Mouse (Mus musculus): ENCODE data around the gene Lsm10. TPM values are rescaled to one million over a fixed set of nuclear protein-coding genes. Genes with fewer than 3 reads are reported as not detected.
A peak's percentile ranks its signal among the peaks of the same experiment; 100 is the strongest.

Gene Lsm10
- polyA plus RNA-seq, 1 experiment from 2014 or later: 45.7 TPM

- Histone ChIP-seq H3K4me1 (ENCODE audit: control insufficient read depth, insufficient read depth, low read length) (peaks cover 16% of the 10 kb centered on the region), H3K27ac (ENCODE audit: low read depth, low read length) (no peak within 1 kb of the TSS), H3K27me3 (ENCODE audit: control insufficient read depth, insufficient read depth, low read length) (peaks cover 34% of the 10 kb centered on the region), H3K4me3 (ENCODE audit: low read depth, low read length) (peak within 1 kb of the TSS; percentile 39), H3K4me2 (peak within 1 kb of the TSS; percentile 57), H3K9me3 (ENCODE audit: control insufficient read depth, low read length) (no peaks in the 10 kb centered on the region), H3K36me3 (ENCODE audit: control insufficient read depth, insufficient read depth, low read length) (no peaks in the 10 kb centered on the region), H3K9ac (ENCODE audit: low read length) (peak within 1 kb of the TSS; percentile 33)
- 2% methylated on average over 23 of the region's 24 CpGs for WGBS
- peak; percentile 27; the same call in 1 of the 2 replicates for ATAC-seq (ENCODE audit: low FRiP score)
- DNase-seq (ENCODE audit: low spot score, missing footprints): peak; percentile 93
Observed at GRCm38 (mm10) chr4:126147533-126148160, 51.2 kb downstream of the Lsm10 start, which contains the start of gene Eva1b. Gene Eva1b, plus strand, starts transcription at chr4:126147744.

Other genes starting within 250 kb of the Lsm10 start
- gene Csf3r, start 72.1 kb upstream of the Lsm10 start, polyA plus RNA-seq (2014; fragmentation: Nextera tagmentation; extraction: Ambion mirVana): 0.26 and 0.59 TPM in 2 replicates
- gene Mrps15, start 49.7 kb upstream of the Lsm10 start, polyA plus RNA-seq (2014; fragmentation: Nextera tagmentation; extraction: Ambion mirVana): 140 and 155 TPM in 2 replicates
- 22.5 and 25.9 TPM in 2 replicates for gene Oscp1, start 38.1 kb upstream of the Lsm10 start, polyA plus RNA-seq (2014; fragmentation: Nextera tagmentation; extraction: Ambion mirVana)
- 20.8 and 25.4 TPM in 2 replicates for gene Stk40, start 7.3 kb downstream of the Lsm10 start, polyA plus RNA-seq (2014; fragmentation: Nextera tagmentation; extraction: Ambion mirVana)
- gene Eva1b, start 51.1 kb downstream of the Lsm10 start, polyA plus RNA-seq (2014; fragmentation: Nextera tagmentation; extraction: Ambion mirVana): 22.4 and 24.8 TPM in 2 replicates
- 1.4 TPM in 2 replicates for gene Sh3d21, start 66.9 kb downstream of the Lsm10 start, polyA plus RNA-seq (2014; fragmentation: Nextera tagmentation; extraction: Ambion mirVana)
- 192 and 219 TPM in 2 replicates for gene Thrap3, start 106.1 kb downstream of the Lsm10 start, polyA plus RNA-seq (2014; fragmentation: Nextera tagmentation; extraction: Ambion mirVana)
- 61.8 and 68.7 TPM in 2 replicates for gene Map7d1, start 159.7 kb downstream of the Lsm10 start, polyA plus RNA-seq (2014; fragmentation: Nextera tagmentation; extraction: Ambion mirVana)
- gene Trappc3, start 165.7 kb downstream of the Lsm10 start, polyA plus RNA-seq (2014; fragmentation: Nextera tagmentation; extraction: Ambion mirVana): 37.1 and 38.9 TPM in 2 replicates
- 9.1 and 9.5 TPM in 2 replicates for gene Col8a2, start 190.2 kb downstream of the Lsm10 start, polyA plus RNA-seq (2014; fragmentation: Nextera tagmentation; extraction: Ambion mirVana)
- 36.4 and 45.0 TPM in 2 replicates for gene Adprhl2, start 225.1 kb downstream of the Lsm10 start, polyA plus RNA-seq (2014; fragmentation: Nextera tagmentation; extraction: Ambion mirVana)
- gene Tekt2, start 229.1 kb downstream of the Lsm10 start, polyA plus RNA-seq (2014; fragmentation: Nextera tagmentation; extraction: Ambion mirVana): 1.8 and 2.2 TPM in 2 replicates

All from midbrain, embryonic 11.5 days (tissue).